Mouse (Mus musculus): ENCODE measurements around the gene Vmn2r8. TPM values are rescaled to one million over a fixed set of nuclear protein-coding genes. Genes with fewer than 3 reads are reported as not detected.
"Not testable (repeated sequence)": the region's sequence is repeated elsewhere in the genome, so short reads cannot be mapped to it uniquely, and the experiment has no call there.

Gene Vmn2r8
- polyA plus RNA-seq (2017; shearing (Covaris generic)), result not detected

DNA sequence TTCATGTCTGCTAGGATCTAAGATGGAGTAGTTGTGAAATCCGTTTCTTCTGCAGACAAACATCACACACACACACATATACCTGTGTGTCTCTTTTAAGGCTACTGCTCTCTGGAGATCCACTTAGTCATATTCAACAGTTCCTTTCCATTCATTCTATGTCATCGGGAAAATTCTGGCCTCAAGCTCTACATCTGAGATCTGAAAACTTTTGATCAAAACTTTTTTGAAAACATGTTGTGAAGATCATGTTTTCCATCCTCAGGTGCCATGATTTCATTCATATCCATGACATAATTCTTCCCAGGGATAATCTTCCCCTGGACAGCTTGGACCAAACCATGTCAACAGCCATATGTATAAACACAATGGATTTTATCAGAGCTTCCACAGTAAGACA lies at the start of gene Vmn2r8:
Gene Vmn2r8 (minus strand): TSS at position 101 of the 400 bp plus-strand sequence.
- ATAC-seq, result not testable (repeated sequence)

DNA sequence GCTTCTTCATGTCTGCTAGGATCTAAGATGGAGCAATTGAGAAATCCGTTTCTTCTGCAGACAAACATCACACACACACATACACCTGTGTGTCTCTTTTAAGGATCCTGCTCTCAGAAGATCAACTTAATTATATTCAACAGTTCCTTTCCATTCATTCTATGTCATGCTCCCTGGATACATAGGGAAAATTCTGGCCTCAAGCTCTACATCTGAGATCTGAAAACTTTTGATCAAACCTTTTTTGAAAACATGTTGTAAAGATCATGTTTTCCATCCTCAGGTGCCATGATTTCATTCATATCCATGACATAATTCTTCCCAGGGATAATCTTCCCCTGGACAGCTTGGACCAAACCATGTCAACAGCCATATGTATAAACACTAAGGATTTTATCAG lies 43.9 kb upstream of the Vmn2r8 start, which contains the start of gene Vmn2r9:
Gene Vmn2r9 (minus strand): TSS at position 101 of the 400 bp plus-strand sequence.
- ATAC-seq, result not testable (repeated sequence)

DNA sequence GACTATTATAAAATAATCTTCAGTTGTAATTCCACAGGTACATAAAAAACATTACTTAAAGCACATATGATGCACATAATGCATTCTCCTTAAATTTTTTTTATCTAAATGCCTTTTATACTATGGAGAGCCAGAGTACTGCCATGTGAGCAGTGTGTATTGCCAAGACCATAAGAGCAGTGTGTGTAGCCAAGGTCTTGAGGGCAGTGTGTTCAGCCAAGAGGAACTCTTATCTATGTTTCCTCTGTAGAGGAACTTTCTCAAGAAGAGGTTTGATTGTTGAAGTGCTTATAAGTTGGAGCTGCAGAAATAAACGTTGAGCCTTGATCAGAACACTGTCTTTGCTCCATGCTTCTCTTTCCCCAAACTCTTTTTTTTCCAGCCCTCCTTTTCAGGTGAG lies 40.8 kb upstream of the Vmn2r8 start:
- no peak for ATAC-seq

DNA sequence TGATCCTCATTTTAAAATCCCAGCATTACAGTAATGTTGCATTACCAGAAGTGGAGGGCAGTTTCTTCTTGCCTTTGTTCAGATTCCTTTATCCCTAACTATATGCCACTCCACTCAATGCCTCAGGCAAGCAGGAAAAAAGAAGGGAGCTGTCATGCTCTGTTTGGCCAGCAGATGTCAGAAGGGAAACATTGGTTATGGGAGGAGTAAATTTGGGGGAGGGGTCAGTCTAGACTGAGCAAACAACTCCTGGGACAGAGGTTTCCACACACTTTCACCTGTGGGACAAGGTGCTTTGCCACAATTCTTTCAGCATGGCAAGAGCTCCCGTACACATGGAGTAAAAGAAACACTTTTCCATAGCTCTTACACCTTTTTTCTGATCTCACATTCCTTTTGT lies 27.5 kb upstream of the Vmn2r8 start:
- ATAC-seq, result no peak

DNA sequence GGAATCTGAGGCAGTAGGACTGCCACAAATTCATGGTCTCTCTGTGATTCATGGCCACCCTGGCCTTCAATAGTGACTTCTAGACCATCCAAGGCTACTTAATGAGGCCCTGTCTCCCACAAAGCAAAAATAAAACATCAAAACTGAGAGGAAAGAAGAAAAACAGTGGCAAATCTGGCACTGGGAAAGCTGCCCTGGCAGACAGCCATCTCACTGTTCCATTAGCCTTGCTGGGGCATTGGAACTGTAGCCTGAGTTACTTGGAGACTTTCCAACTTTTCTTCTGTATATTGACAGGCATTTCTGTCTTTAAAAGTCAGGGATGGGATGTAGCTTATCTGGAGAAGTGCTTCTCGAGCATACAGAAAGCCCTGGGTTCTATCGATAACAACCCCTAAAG lies 14.6 kb upstream of the Vmn2r8 start:
- no peak for ATAC-seq

DNA sequence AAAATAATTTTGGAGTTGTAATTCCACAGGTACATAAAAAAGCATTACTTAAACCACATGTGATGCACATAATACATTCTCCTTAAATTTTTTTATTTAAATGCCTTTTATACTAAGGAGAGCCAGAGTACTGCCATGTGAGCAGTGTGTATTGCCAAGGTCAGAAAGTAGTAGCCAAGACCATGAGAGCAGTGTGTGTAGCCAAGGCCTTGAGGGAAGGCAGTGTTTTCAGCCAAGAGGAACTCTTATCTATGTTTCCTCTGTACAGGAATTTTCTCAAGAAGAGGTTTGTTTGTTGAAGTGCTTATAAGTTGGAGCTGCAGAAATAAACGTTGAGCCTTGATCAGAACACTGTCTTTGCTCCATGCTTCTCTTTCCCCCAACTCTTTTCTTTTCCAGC lies 5.0 kb downstream of the Vmn2r8 start:
- no peak for ATAC-seq

DNA sequence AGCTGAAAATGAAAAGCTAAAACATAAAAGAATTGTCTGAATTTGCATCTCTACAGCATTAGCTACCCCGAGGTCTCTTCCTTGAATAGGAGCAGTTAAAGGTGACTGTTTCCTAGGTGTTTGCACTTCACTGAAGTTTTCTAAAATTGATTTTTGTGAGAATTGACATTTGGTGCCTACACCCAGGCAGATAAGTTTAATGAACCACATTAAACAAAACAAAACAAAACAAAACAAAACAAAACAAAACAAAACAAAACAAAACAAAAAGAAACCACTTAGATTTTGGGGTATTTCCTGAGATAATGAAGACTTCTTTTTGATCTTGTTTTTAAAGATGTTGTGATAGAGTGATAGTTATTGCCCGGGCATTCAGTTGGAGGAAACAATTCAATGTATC lies 13.4 kb downstream of the Vmn2r8 start, which contains the start of gene Tmed11:
Gene Tmed11 (minus strand): TSS at position 101 of the 400 bp plus-strand sequence.
- ATAC-seq, result not testable (repeated sequence)

DNA sequence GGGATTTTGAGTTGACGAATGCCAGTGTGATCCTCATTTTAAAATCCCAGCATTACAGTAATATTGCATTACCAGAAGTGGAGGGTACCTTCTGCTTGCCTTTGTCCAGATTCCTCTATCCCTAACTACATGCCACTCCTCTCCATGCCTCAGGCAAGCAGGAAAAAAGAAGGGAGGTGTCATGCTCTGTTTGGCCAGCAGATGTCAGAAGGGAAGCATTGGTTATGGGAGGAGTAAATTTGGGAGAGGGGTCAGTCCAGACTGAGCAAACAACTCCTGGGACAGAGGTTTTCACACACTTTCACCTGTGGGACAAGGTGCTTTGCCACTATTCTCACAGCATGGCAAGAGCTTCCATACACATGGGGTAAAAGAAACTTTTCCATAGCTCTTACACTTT lies 18.3 kb downstream of the Vmn2r8 start:
- not testable (repeated sequence) for ATAC-seq

DNA sequence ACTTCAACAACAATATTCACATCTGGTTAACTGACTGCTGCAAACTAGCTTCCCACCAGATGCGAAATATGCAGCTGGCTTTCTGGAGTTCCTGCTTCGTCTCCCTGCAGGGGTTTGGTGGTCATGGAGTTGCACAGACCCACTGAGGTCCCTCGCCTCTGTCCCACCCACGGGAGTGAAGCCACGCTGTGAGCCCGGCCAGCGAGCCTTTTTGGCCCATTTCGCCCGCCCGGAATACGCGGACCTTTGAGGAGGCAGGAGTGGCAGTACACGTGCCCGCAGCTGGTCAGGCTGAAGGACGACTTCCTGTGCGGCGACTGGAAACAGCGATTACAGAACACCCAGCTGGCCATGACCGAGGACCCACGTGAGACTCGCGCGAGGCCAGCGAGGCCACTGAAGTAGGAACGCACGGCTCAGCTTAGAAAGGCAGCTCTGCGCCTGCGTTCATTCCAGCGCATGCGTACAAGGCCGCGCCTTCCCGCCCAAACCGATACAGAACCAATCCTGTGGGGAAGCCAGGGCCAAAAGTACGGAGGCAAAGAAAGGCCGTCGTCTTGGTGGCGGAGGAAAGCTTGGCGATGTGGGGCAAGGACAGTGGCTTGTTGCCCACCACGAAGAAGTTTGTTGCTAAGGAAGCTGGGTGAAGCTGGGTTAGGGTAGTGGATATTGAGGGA lies 33.9 kb downstream of the Vmn2r8 start, which contains the start of gene Rnf212:
Gene Rnf212 (minus strand): TSS at position 353 of the 677 bp plus-strand sequence.
- no peak for ATAC-seq

DNA sequence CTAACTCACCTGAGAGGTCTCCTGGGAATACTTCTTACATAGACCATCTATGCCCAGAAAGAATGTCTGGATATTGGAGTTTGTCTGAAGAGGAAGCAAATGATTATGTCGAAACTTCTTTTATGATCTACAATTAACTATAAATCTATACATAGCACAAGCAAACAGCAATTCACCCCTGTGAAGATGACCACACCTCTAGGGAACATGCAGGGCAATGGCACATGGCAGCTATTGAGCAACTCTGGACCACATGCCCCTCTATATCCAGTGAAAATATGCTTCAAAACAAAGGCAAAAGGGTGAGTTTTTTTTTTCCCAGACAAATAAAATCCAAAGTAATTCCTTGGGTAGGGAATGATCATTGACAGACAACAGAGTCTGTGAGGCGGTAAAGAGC lies 48.6 kb downstream of the Vmn2r8 start:
- ATAC-seq, result no peak

DNA sequence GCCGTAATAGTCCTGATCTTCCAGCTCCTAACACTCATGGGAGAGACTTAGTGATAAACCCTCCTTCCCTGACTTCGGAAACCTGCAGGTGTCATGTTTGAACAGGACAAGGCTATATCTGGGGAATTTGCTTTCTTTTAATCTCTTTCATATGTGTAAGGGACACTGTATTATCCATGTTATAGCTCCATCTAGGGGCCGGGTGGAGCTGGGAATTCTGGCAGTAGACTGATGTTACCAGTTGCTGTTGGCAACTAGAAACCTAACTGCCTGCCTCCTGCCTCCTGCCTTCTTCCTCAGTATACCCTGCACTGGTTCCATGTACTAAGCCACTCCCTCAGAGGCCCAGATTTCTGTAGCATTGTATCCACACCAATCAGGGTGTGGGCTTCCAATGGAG lies 50.3 kb downstream of the Vmn2r8 start:
- no peak for ATAC-seq

DNA sequence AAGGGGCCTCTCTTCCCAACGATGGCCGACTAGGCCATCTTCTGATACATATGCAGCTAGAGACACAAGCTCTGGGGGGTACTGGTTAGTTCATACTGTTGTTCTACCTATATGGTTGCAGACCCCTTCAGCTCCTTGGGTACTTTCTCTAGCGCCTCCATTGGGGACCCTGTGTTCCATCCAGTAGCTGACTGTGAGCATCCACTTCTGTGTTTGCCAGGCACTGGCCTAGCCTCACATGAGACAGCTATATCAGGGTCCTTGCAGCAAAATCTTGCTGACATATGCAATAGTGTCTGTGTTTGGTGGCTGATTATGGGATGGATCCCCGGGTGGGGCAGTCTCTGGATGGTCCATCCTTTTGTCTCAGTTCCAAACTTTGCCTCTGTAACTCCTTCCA lies 57.4 kb downstream of the Vmn2r8 start:
- ATAC-seq, result not testable (repeated sequence)

DNA sequence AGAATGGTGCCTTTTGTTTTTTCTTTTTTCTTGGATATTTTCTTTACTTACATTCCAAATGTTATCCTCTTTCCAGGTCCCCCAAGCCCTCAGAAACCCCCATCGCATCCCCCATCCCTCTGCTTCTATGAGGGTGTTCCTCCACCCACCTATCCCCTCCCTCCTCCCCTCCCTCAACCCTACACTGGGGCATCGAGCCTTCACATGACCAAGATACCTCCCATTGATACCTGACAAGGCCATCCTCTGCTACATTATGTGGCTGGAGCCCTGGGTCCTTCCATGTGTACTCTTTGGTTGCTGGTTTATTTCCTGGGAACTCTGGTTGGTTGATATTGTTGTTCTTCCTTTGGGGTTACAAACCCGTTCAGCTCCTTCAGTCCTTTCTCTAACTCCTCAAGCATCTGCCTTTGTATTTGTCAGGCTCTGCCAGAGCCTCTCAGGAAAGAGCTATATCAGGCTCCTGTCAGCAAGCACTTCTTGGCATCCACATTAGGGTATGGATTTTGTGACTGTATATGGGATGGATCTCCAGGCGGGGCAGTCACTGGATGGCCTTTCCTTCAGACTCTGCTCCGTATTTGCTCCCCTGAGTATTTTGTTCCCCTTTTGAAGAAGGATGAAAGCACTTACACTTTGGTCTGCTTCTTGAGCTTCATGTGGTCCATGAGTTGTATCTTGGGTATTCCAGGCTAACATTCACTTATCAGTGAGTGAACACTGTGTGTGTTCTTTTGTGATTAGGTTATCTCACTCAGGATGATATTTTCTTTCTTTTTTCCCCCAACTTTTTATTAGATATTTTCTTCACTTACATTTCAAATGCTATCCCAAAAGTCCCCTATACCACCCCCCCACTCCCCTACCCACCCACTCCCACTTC lies 58.1 kb downstream of the Vmn2r8 start:
- no peak for ATAC-seq

DNA sequence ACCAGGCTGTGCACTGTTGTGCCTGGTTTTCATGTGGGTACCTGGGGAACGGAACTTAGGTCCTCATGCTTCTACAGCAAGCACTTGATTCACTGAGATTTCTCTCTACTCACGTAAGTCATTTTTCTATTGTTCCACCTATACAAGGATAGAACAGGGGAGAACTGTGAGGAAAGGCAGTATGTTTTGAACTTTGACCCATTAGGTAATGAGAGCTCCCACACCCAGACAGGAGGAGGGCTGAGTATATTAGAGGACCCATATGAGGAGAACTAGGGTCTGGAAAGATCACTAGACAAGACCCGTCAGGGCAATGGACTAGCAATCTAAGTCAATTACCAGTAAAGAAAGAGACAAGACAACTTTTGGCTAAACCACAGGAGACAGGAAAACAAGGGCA lies 64.0 kb downstream of the Vmn2r8 start:
- no peak for ATAC-seq

DNA sequence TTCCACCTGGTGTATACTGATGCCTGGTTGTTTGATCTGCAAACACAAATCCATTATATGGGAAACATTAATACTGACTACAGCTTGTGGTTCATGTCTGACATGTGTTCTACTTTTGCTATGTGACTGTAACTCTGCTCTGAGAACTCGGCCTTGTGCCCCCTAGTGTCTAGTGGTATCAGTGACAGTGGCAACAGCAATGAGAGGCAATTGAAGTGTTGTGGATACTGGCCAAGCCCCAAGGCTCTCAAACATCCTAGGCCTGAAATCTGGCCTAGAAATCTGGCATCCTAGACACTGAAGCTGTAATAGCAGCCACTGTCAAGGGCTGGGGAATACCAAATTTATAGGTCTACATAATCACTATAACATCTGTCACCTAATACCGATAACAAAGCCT lies 64.8 kb downstream of the Vmn2r8 start:
- ATAC-seq, result no peak

DNA sequence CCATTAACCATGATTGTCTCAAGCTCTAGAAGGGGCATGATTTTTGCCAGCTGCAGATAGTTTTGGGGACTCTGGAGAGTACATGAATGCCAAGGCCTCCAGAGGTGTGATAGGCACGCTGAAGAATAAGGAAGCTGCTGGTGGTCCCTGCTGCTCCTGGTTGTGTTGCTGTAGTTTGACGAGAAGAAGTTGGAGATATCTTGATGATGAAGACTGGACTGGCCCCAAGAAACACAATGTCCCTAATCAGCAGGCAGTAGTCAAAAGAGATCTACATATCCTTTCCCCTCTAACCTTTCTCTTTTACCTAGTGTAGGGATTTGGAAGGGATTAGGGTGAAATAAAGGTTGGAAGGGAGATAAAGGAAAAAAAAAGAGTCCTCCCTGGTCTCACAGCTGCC lies 66.1 kb downstream of the Vmn2r8 start:
- ATAC-seq, result no peak

DNA sequence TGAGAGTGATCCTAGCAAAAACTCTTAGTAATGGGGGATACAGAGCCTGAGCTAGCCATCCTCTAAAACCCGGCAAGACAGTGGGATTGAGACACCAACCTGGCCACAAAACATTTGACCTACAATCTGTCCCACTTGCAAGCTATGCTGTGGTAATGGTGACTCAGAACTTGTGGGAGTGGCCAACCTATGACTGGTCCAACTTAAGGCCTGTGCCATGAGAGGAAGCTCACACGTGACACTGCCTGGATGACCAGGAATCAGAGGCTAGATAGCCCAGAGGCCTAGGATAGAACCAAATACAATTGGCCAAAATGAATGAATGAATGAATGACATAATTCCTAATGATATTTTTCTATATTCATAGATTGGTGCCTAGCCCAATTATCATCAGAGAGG lies 66.8 kb downstream of the Vmn2r8 start:
- ATAC-seq, result no peak

Other genes with a start within 250 kb of the Vmn2r8 start
- 10 to 100 TPM; 59.8 to 74.7 (median 70.1) TPM for gene Gak, start 179.1 kb downstream of the Vmn2r8 start, polyA plus RNA-seq (2017; shearing (Covaris generic))
- gene Tmem175, start 179.1 kb downstream of the Vmn2r8 start, polyA plus RNA-seq (2017; shearing (Covaris generic)), result 10 to 100 TPM; 26.7 to 40.8 (median 39.5) TPM
- gene Idua, start 148.5 kb downstream of the Vmn2r8 start, polyA plus RNA-seq (2017; shearing (Covaris generic)), result 10 to 100 TPM; 13.1 to 17.8 (median 13.5) TPM
- gene Dgkq, start 139.2 kb downstream of the Vmn2r8 start, polyA plus RNA-seq (2017; shearing (Covaris generic)), result 1 to 10 TPM; 2.1 to 7.7 (median 4.7) TPM
- under 1 TPM in 2 of 3 experiments, not detected in 1; 0.16 to 0.78 TPM for gene Slc26a1, start 133.3 kb downstream of the Vmn2r8 start, polyA plus RNA-seq (2017; shearing (Covaris generic))
- under 1 TPM in 1 of 3 experiments, not detected in 2; 0.32 TPM for gene Fgfrl1, start 116.5 kb downstream of the Vmn2r8 start, polyA plus RNA-seq (2017; shearing (Covaris generic))
- gene Rnf212, start 33.9 kb downstream of the Vmn2r8 start, polyA plus RNA-seq (2017; shearing (Covaris generic)), result not detected
- gene Tmed11, start 13.5 kb downstream of the Vmn2r8 start, polyA plus RNA-seq (2017; shearing (Covaris generic)), result not detected
- under 1 TPM in 1 of 3 experiments, not detected in 2; 0.13 TPM for gene Vmn2r9, start 43.8 kb upstream of the Vmn2r8 start, polyA plus RNA-seq (2017; shearing (Covaris generic))
- not detected for gene Vmn2r10, start 197.7 kb upstream of the Vmn2r8 start, polyA plus RNA-seq (2017; shearing (Covaris generic))

Data from inflammation-experienced regulatory T-cells, adult 6 months (primary cell).